Mouse (Mus musculus): ENCODE measurements at regions not wholly inside any gene's neighbourhood (a gene's known extent, or its start where the extent isn't known, plus 50 kb on each side); places are given as distances from the start of the nearest gene placed in this dataset.

GRCm38 (mm10) chr2:9589200-9589599, 291.9 kb upstream of the 4930412O13Rik start:
- no peak for DNase-seq (ENCODE audit: low read depth, low spot score)

GRCm38 (mm10) chr2:9592531-9592930, 288.5 kb upstream of the 4930412O13Rik start:
- no peak for DNase-seq (ENCODE audit: low read depth, low spot score)

- no peak for DNase-seq (ENCODE audit: low read depth, low spot score)
Measured at GRCm38 (mm10) chr2:9593931-9594330, 287.1 kb upstream of the 4930412O13Rik start.

GRCm38 (mm10) chr2:9595236-9595850, 285.7 kb upstream of the 4930412O13Rik start:
- DNase-seq (ENCODE audit: low read depth, low spot score), result no peak

GRCm38 (mm10) chr2:9596135-9596534, 284.9 kb upstream of the 4930412O13Rik start:
- DNase-seq (ENCODE audit: low read depth, low spot score), result no peak

- DNase-seq (ENCODE audit: low read depth, low spot score), result no peak
Measured at GRCm38 (mm10) chr2:9604984-9605383, 276.1 kb upstream of the 4930412O13Rik start.

- DNase-seq (ENCODE audit: low read depth, low spot score), result no peak
Measured at GRCm38 (mm10) chr2:9607547-9607946, 273.5 kb upstream of the 4930412O13Rik start.

GRCm38 (mm10) chr2:9614415-9614814, 266.6 kb upstream of the 4930412O13Rik start:
- no peak for DNase-seq (ENCODE audit: low read depth, low spot score)

GRCm38 (mm10) chr2:9616292-9616691, 264.8 kb upstream of the 4930412O13Rik start:
- DNase-seq (ENCODE audit: low read depth, low spot score), result no peak

GRCm38 (mm10) chr2:9620303-9621244, 260.5 kb upstream of the 4930412O13Rik start:
- no peak for DNase-seq (ENCODE audit: low read depth, low spot score)

- no peak for DNase-seq (ENCODE audit: low read depth, low spot score)
Measured at GRCm38 (mm10) chr2:9623702-9624101, 257.4 kb upstream of the 4930412O13Rik start.

GRCm38 (mm10) chr2:9628026-9628425, 253.0 kb upstream of the 4930412O13Rik start:
- DNase-seq (ENCODE audit: low read depth, low spot score), result no peak

GRCm38 (mm10) chr2:9632719-9633446, 248.2 kb upstream of the 4930412O13Rik start:
- DNase-seq (ENCODE audit: low read depth, low spot score), result no peak

GRCm38 (mm10) chr2:9639262-9639661, 241.8 kb upstream of the 4930412O13Rik start:
- no peak for DNase-seq (ENCODE audit: low read depth, low spot score)

GRCm38 (mm10) chr2:9641629-9642028, 239.4 kb upstream of the 4930412O13Rik start:
- DNase-seq (ENCODE audit: low read depth, low spot score), result no peak

GRCm38 (mm10) chr2:9642411-9642810, 238.6 kb upstream of the 4930412O13Rik start:
- DNase-seq (ENCODE audit: low read depth, low spot score), result no peak

- no peak for DNase-seq (ENCODE audit: low read depth, low spot score)
Measured at GRCm38 (mm10) chr2:9646466-9646865, 234.6 kb upstream of the 4930412O13Rik start.

- no peak for DNase-seq (ENCODE audit: low read depth, low spot score)
Measured at GRCm38 (mm10) chr2:9646963-9647362, 234.1 kb upstream of the 4930412O13Rik start.

GRCm38 (mm10) chr2:9650082-9650481, 231.0 kb upstream of the 4930412O13Rik start:
- DNase-seq (ENCODE audit: low read depth, low spot score), result no peak

- DNase-seq (ENCODE audit: low read depth, low spot score), result no peak
Measured at GRCm38 (mm10) chr2:9658880-9659279, 222.2 kb upstream of the 4930412O13Rik start.

GRCm38 (mm10) chr2:9669621-9670020, 211.4 kb upstream of the 4930412O13Rik start:
- no peak for DNase-seq (ENCODE audit: low read depth, low spot score)

GRCm38 (mm10) chr2:9681691-9682152, 199.3 kb upstream of the 4930412O13Rik start:
- no peak for DNase-seq (ENCODE audit: low read depth, low spot score)
